In genomic region chr13:44582767-44583085, GRCm38 (mm10) we compare ENCODE assay signal across 13 mouse cellular contexts.
DNase-seq lines count a peak whose midpoint lies in the region; ATAC-seq and TF ChIP-seq lines count a peak whose summit lies in the region.
"Had no signal": no experiment of that assay in that cellular context is flagged by ENCODE, and none has a peak within 500 bp of the region (broad histone marks: within the 10 kb centered on the region; RNA-seq: fewer than 3 reads in every experiment).

No protein-coding gene starts in this region.

- H3K4me3 ChIP-seq in hindbrain, embryonic 10.5 days, result peak overlapping the region; percentile 29
- no peak overlapping the region for H3K4me3 ChIP-seq in hindbrain, embryonic 11.5 days (ENCODE audit: low read depth, low read length)
- H3K4me3 ChIP-seq in forebrain, postnatal 0 days (ENCODE audit: low read depth, low read length), result no peak overlapping the region
- H3K4me3 ChIP-seq in midbrain, embryonic 10.5 days, result peak overlapping the region; percentile 41; the same call in 1 of the 2 replicates
- H3K4me3 ChIP-seq: stomach, embryonic 15.5 days had no signal

- H3K9ac ChIP-seq in hindbrain, embryonic 11.5 days (ENCODE audit: low read depth, low read length), result no peak overlapping the region
- H3K9ac ChIP-seq in forebrain, postnatal 0 days, result peak overlapping the region; percentile 19; the same call in 1 of the 2 replicates
- H3K9ac ChIP-seq: liver, embryonic 14.5 days; stomach, embryonic 15.5 days had no signal

- peaks cover 10% of the 10 kb centered on the region for H3K9me3 ChIP-seq in hindbrain, embryonic 10.5 days
- H3K9me3 ChIP-seq in hindbrain, embryonic 11.5 days (ENCODE audit: control insufficient read depth, low read length), result no peaks in the 10 kb centered on the region
- H3K9me3 ChIP-seq in forebrain, postnatal 0 days (ENCODE audit: low read length), result no peaks in the 10 kb centered on the region
- H3K9me3 ChIP-seq in midbrain, embryonic 10.5 days (replicated peaks), result peaks cover 12% of the 10 kb centered on the region
- H3K9me3 ChIP-seq: stomach, embryonic 15.5 days had no signal

- H3K36me3 ChIP-seq in hindbrain, embryonic 10.5 days, result no peaks in the 10 kb centered on the region
- no peaks in the 10 kb centered on the region for H3K36me3 ChIP-seq in hindbrain, embryonic 11.5 days (ENCODE audit: control insufficient read depth, insufficient read depth, low read length)
- no peaks in the 10 kb centered on the region for H3K36me3 ChIP-seq in forebrain, postnatal 0 days (ENCODE audit: insufficient read depth)
- H3K36me3 ChIP-seq in midbrain, embryonic 10.5 days, result no peaks in the 10 kb centered on the region
- H3K36me3 ChIP-seq: stomach, embryonic 15.5 days had no signal

- ATAC-seq in hindbrain, embryonic 11.5 days (ENCODE audit: low FRiP score), result no peak
- ATAC-seq in forebrain, postnatal 0 days, result no peak
- ATAC-seq: CD4-positive, CD25-positive, alpha-beta regulatory T cell, adult 4 months had no signal

- H3K27me3 ChIP-seq in hindbrain, embryonic 10.5 days (ENCODE audit: insufficient read depth, poor library complexity, severe bottlenecking), result peaks cover 24% of the 10 kb centered on the region
- no peaks in the 10 kb centered on the region for H3K27me3 ChIP-seq in hindbrain, embryonic 11.5 days (ENCODE audit: control insufficient read depth, insufficient read depth, low read length)
- H3K27me3 ChIP-seq in forebrain, postnatal 0 days (ENCODE audit: insufficient read depth, low read length), result no peaks in the 10 kb centered on the region
- H3K27me3 ChIP-seq in midbrain, embryonic 10.5 days (ENCODE audit: low read depth, poor library complexity, severe bottlenecking), result peaks cover 28% of the 10 kb centered on the region
- H3K27me3 ChIP-seq: megakaryocyte, embryonic 14.5 days; stomach, embryonic 15.5 days had no signal

- no peak for DNase-seq in hindbrain, embryonic 10.5 days (ENCODE audit: low spot score)
- DNase-seq in hindbrain, embryonic 11.5 days (ENCODE audit: low spot score), result no peak
- DNase-seq in forebrain, postnatal 0 days, result peak; percentile 13
- no peak for DNase-seq in midbrain, embryonic 10.5 days (ENCODE audit: low spot score)
- DNase-seq in urinary bladder, adult 18-20 months (ENCODE audit: low spot score in 2 of 2), result no peak
- DNase-seq in left cerebral cortex, adult 18-20 months (ENCODE audit: low spot score in 2 of 2), result no peak
- no peak for DNase-seq in kidney, postnatal 14 days
- no peak for DNase-seq in ovary, postnatal 14 days (ENCODE audit: low spot score)
- DNase-seq: kidney, adult 11 months had no signal

- H3K4me1 ChIP-seq in hindbrain, embryonic 10.5 days (replicated peaks), result peaks cover 36% of the 10 kb centered on the region
- 0 out of 2 replicates have a peak, but pooled peaks cover 3% of the 10 kb centered on the region for H3K4me1 ChIP-seq in hindbrain, embryonic 11.5 days (replicated peaks; ENCODE audit: control insufficient read depth, insufficient read depth, low read length)
- H3K4me1 ChIP-seq in forebrain, postnatal 0 days (ENCODE audit: insufficient read depth), result peaks cover 5% of the 10 kb centered on the region; the same call in 1 of the 2 replicates
- peaks cover 47% of the 10 kb centered on the region for H3K4me1 ChIP-seq in midbrain, embryonic 10.5 days

- no peak for TF ChIP-seq CTCF in forebrain, postnatal 0 days (IDR thresholded peaks at IDR 0.05; ENCODE audit: low read depth)

- 17% methylated on average over 2 of the region's 2 CpGs for WGBS in hindbrain, embryonic 10.5 days
- 13% methylated on average over 2 of the region's 2 CpGs for WGBS in hindbrain, embryonic 11.5 days
- 28% methylated on average over 2 of the region's 2 CpGs for WGBS in forebrain, postnatal 0 days
- WGBS in midbrain, embryonic 10.5 days, result 8% methylated on average over 2 of the region's 2 CpGs

- no peak overlapping the region for H3K27ac ChIP-seq in hindbrain, embryonic 10.5 days
- no peak overlapping the region for H3K27ac ChIP-seq in hindbrain, embryonic 11.5 days (ENCODE audit: low read depth, low read length)
- H3K27ac ChIP-seq in forebrain, postnatal 0 days (ENCODE audit: low read depth, low read length), result no peak overlapping the region
- H3K27ac ChIP-seq in midbrain, embryonic 10.5 days (replicated peaks), result peak overlapping the region; percentile 28; the same call in 1 of the 2 replicates
- H3K27ac ChIP-seq: liver, embryonic 14.5 days; stomach, embryonic 15.5 days had no signal

- no peak overlapping the region; the same call in 1 of the 2 replicates for H3K4me2 ChIP-seq in hindbrain, embryonic 11.5 days (replicated peaks; ENCODE audit: low read depth, low read length)
- H3K4me2 ChIP-seq in forebrain, postnatal 0 days (ENCODE audit: low read depth), result peak overlapping the region; percentile 37
- H3K4me2 ChIP-seq: stomach, embryonic 15.5 days had no signal

Comparison
In these comparisons a context has a peak if more than half of its experiments do, and no peak if none do; other contexts are left out.
1. H3K4me3 ChIP-seq: peak in hindbrain, embryonic 10.5 days (single experiment) and midbrain, embryonic 10.5 days (single experiment); none in hindbrain, embryonic 11.5 days (single experiment) and forebrain, postnatal 0 days (single experiment).